Mouse (Mus musculus): Measurements from ENCODE around the gene Abat.

Abat gene

DNA sequence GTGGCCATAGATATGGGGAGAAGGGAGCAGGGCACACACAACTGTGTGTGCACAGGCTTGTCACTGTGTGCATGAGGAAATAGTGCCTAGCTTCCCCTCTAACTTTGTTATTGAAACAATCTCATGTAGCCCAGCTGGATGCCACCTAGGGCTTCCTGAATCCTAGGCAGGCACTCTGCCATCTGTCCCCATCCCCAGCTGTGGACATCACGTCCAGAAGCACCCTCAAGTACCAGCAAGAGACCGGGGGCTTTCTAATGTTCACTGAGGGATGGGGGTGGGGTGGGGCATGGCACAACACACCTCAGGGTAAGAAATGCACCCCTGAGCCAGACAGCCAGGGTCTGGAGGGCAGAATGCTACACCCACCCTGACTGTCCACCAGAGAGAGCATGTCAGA is 155.2 kb downstream of the Abat start:
- no peak for TF ChIP-seq GATA4 (IDR thresholded peaks at IDR 0.05; ENCODE audit: insufficient replicate concordance, low read length)

- no peak for TF ChIP-seq GATA4 (IDR thresholded peaks at IDR 0.05; ENCODE audit: insufficient replicate concordance, low read length)
These were observed 156.2 kb downstream of the Abat start for GRCm38 (mm10) chr16:8669432-8669831.

DNA sequence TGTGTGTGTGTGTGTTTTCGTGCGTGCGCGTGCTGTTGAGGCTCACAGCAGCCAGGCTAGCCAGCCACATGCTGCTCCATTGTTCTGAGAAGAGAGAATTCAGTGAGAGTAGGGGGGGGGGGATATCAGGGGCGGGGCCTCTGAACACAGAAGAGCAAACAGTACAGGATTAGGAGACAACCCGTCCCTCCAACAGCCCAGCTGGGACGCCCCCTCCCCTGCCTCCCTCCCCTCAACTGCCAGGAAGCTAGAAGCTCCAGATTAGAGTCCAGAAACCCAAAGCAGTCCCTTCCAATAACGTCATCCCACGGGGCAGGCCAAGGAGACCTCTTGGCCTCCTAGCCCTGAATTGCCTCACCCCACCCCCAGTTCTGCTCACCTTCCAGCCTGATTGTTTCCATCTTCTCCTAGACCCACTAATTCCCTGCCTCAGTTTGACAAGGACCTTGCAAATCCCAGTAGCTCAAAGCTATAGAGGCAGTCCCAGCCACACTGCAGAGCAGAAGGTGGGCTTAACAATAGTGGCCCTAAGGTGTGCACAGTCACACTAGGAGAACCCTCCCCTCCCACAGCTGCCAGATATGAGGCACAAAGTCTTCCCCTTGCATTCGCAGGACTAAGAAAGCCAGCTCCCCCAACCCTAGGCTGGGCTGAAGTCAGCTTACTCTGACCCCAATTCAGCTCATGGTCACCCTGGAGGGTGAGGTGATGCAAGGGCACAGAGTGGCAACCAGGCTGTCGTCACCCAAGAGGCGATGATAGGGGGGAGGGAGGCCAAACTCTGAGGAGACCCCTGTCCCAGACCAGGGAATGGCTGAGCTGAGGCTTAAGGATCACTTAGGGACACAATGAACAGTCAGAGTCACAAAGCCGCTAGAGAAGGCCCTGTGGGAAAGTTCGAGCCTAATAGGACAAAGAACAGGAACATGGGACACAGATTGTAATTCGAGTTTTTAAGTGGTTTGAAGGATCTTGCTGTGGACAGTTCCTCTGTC is 157.1 kb downstream of the Abat start:
- no peak for TF ChIP-seq GATA4 (IDR thresholded peaks at IDR 0.05; ENCODE audit: insufficient replicate concordance, low read length)
